Mouse (Mus musculus): ENCODE results near the gene Zc3h7a.

Gene Zc3h7a

DNA sequence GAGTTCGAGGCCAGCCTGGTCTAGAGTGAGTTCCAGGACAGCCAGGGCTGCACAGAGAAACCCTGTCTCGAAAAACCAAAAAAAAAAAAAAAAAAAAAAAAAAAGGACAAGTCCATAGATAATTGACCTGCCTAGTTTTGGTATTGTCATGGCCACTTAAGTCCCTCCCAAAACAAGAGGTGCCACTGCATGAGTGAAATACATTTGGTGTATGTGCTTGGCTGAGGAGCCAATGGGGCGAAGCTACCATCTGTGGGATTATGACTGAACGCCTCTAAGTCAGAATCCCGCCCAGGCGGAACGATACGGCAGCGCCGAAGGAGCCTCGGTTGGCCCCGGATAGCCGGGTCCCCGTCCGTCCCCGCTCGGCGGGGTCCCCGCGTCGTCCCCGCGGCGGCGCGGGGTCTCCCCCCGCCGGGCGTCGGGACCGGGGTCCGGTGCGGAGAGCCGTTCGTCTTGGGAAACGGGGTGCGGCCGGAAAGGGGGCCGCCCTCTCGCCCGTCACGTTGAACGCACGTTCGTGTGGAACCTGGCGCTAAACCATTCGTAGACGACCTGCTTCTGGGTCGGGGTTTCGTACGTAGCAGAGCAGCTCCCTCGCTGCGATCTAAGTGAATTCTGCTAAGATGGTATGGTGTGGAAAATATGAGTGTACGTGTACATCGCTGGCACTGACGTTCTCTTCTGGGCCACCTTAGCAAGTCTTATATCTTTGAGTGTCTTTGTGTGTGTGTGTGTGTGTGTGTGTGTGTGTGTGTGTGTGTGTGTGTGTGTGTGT lies 32.3 kb downstream of the Zc3h7a start:
- peak; percentile 50 for DNase-seq (ENCODE audit: low read depth, low spot score)

DNA sequence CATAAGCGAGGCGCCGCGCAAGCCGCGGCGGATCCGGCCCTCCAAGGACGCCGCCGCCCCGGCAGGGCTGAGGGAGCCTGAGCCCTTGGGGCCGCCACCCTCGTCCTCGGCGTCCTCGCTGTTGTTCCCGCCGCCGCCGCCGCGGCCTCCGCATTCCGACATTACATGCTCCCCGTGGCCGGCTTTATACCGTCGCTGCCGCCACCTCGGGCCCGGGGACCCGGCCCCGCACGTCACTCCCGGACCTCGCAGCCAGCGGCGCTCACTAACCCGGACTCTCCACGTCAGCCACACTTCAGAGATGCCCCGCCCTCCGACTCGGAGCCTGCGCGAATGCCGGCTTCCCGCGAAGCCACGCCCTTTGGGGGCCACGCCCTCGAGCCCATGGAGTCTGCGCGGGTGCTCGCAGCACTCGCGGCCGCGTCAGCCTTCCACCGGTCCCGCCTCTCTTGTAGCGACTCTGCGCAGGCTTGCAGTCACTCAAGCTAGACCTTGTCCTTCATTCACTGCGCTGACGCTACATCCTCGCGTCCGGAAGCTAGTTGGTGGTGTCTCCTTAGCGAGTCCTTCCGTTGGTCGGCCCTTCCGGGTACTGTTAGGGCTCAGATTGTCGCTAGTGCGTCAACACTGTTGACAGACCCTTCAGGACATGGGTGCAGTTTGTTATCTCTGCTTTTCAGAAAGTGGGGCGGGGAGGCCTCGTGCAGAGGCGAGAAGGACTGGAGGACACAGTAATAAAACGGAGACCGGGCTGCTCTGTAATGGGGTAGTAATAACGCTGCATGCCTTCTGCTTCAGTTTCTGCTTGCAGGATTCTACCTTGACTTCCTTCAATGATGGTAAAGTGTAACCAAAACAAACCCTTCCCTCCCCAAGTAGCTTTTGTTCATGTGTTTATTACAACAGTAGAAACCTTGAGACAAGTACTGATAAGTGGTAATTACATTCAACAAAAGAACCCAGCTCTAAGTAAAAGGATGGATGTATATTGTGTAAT lies 41.5 kb downstream of the Zc3h7a start, which contains the start of gene Txndc11:
Gene Txndc11 (minus strand): TSS at position 303 of the 997 bp plus-strand sequence.
- DNase-seq (ENCODE audit: low read depth, low spot score) = peak; percentile 99

DNA sequence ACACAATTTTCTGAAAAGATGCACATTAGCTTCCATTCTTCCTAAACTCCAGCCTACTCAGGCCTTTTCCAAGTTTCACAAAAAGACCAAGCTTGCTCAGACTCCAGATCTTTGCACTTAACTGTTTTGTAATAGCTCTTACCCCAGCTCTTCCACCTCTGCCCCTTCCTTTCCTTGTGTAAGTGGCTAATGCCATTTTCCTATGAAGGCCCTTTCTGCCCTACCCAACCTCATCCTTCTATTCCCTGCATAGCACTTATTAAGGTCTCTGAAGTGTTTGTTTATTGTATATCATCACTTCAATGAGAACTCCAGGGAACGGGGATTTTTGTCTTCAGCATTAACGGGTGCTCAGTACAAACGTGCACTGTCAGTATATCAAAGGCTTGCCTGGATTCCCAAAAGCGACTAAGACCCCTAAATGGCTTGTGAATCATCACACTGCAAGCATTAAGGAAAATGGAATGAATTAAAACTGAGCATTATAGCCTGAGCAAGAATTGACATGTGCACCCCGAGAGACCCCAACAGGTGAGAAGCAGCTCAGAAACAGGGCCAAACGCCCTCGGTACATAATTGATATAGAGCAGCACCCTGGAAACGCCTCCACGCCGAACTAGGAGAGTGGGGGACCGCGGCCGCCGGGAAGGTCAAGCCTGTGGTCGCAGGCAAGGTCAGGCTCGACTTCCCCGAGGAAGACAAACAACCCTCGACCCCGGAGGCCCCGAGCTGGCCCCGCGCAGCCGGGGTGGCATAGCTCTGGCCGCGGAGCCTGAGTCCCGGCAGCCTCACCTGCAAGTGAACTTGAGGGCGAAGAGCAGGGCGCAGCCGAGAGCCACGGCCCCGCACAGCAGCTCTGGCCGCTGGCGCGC lies 42.5 kb downstream of the Zc3h7a start:
- DNase-seq (ENCODE audit: low read depth, low spot score) = no peak

DNA sequence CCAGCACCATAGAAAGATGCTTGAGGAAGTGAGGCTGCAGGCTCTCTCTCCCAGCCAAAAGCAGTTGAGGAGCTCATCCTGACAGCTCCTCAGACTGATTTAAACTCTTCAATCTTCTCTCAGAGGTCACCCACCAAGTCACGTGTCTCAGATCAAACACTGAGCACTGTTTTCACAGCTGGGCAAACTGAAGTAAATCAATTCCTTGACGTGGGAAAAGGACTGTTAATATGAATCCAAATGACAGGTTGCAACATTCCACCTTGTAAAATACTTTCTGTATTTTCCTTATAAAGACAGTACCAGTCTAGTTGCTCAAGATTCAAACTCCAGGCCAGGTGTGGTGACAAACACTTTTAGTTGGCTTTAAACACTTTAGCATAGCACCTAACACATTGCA lies 43.4 kb downstream of the Zc3h7a start:
- DNase-seq (ENCODE audit: low read depth, low spot score) = no peak

DNA sequence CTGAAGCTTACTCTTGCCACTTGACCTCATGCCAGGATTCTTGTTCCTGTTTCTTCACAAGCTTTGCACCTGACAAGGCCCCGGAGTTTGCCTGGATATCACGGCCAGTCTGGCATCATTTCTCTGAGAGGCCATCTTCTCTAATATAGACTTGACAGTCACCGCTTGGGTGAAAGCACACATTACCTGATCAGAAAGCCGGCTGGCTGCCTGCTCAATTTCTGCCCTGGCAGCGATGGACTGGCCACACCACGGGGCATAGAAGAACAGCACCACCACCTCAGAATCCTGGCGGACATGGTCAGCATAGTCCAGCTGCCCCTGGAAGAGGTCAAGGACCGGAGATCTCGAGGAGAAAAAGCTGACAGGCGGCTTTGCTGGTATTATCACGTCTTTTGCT lies 47.9 kb downstream of the Zc3h7a start:
- DNase-seq (ENCODE audit: low read depth, low spot score) = no peak

DNA sequence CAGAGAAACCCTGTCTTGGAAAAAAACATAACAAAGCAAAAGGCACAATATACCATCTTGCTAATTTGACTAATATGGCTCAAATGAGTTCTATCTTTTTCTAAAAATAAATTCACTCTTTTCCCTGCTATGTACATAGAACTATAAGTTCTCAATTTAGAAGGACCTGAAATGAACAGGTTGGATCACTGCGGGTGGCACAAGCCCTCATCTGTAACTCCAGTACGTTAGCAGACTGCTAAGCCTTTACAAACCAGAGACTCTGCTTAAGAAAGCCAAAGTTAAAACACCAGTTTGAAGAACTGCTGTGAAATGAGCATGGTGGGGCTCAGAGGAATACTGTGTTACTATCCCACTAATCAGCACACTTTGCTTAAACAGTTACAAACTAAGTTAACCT lies 50.8 kb downstream of the Zc3h7a start:
- no peak for DNase-seq (ENCODE audit: low read depth, low spot score)

DNA sequence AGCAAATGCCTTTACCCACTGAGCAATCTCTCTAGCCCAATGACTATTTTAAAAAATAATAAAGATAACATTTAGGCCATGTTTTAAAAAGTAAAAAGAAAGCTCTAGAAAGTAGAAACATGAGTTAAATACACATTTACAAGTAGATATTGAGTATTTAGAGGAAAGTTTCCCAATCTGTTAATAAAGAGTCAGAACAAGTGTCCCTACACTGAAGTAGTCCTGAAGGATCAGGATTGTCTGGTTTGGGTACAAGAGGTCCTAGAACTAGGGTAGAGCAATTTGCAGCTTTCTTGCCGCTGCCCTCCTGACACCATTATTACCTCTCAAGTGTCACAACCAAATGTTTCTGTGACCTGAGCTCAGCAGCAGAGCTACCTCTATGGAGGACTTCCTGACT lies 52.1 kb downstream of the Zc3h7a start:
- no peak for DNase-seq (ENCODE audit: low read depth, low spot score)

DNA sequence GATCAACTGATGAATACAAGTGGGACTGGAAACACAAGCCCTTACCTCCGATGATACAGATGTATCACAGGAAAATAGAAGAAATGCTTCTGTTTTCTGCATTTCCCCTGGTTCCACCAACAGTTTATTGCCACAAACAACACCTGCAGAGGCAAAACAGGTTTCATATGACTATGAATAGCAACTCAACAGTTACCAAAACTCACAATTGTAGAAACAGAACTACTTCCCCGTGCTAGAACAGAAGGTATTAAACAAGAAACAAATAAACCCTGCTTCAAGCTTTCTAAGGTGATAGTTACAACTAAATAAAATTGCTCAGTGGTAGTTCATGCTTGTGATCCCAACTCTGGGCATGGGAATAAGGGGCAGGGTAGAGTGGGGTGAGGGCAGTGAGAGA lies 53.6 kb downstream of the Zc3h7a start:
- DNase-seq (ENCODE audit: low read depth, low spot score) = no peak

DNA sequence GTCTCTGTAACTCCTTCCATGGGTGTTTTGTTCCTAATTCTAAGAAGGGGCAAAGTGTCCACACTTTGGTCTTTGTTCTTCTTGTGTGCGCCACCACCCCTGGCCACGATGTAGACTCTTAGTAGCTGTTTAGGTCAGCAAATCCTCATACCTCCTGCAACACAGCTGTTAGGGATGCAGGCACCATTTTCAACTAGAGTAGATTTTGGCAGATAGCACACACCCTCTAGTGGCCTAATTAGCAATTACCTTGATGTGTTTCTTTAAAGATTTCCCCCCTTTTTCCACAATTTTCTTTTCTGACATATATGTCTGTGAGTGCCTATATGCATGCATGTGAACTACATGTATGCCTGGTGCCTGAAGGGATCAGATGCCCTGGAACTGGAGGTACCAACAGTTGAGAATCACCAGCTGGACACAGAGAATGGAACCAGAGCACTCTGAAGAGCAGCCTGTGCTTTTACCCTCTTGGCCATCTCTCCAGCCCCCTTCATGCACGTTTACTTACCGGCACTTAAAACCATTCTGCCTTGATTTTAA lies 66.9 kb downstream of the Zc3h7a start:
- peak; percentile 45 for DNase-seq (ENCODE audit: low read depth, low spot score)

DNA sequence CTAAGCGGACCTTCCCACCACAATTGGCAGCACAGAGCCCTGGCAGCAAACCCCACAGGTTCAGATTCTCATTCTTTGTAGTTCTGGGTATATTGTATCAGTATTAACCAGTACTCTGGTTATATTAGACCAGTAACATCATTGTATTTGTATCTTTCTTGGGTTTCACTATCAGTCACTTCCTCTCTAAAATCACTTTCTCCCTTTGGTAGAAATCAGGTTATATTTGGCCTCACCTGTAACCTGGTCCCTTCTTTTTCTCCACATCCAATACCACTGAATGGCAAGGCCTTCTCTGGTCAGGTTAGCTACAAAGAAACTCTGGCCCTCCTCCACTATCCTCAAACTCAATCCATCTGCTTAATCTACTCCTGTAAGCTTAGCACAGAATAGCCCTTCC lies 71.3 kb downstream of the Zc3h7a start:
- no peak for DNase-seq (ENCODE audit: low read depth, low spot score)

DNA sequence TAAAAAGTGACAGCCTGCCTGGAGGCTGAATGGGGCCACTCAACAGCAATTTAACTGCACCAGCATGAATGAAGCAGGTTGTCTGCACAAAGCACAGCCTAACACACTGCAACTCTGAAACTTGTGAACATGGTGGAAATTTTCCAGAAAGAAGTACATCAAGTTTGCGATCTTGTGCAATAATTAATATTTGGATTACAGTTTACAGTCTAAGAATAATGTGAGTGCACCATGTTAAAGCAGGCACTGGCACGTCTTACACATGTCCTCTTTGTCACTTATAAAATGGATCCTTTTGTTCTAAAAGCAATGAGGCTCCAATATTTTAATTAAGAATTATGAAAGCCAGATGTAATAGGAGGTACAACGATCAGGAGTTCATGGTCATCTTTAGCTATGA lies 78.9 kb downstream of the Zc3h7a start:
- no peak for DNase-seq (ENCODE audit: low read depth, low spot score)

DNA sequence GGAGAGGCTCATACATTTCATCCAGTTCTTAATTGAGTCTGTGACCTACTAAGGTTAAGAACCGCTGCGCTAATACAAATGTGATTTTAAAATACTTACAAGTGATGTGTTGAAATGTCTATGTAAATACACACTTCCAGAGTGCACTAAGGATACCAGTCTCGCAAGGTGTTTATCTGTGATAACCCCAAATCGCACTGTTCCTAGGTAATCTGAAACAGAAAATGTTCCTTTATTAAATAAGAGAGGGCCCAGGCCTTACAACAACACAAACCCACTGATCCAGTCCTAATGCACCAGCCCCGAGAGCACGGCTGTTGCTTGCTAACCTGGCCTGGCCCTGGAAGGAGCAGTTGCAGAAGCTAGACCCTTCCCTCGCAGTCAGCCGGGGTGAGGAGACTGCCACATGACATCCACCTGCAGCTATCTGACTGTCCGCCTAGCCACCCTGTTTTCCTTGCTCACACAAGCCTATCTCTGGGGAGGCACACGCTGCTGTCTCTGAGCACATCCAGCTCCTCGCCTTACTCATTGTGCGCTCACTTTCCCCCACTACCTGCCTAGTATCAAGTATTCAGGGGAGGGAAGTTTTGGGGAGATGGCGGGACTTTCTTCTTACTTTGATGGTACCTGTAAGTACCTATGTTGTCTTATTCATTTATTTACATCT lies 82.3 kb downstream of the Zc3h7a start:
- no peak for DNase-seq (ENCODE audit: low read depth, low spot score)

DNA sequence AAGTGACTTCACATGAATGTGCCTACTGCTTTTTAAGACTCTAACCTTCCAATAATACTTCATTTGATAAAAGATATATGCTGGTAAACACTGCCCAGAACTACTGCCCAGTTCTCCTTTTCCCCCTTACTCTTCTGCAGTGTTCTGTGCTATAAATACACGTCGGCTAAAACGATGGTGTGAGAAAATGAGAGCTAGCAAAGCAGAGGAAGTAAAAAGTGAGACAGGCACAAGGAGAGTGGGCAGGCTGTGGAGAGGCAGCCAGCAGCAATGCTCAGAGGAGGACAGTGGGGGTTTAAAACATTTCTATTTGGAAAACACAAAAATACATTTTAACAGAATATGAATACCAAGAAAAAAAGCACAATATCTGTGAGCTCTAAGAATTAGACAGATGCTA lies 83.7 kb downstream of the Zc3h7a start:
- DNase-seq (ENCODE audit: low read depth, low spot score) = no peak

DNA sequence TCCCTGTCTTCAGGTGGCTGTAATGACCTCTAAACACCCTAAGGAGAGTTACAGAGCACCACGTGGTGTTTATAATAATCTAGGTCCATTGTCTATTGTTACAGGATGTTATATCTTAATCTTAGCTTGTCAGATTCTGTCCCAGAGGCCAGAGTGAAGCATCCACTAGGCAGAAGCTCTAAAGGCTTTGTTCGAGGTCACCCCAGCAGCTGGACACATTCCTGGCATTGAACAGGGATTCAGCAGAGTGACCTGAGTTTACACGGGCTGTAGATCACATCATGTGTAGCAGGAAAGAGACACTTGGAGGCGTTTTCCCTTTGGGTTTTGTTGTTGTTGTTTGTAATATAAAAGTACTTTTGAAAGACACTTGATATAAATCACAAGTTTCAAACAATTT lies 84.1 kb downstream of the Zc3h7a start:
- no peak for DNase-seq (ENCODE audit: low read depth, low spot score)

DNA sequence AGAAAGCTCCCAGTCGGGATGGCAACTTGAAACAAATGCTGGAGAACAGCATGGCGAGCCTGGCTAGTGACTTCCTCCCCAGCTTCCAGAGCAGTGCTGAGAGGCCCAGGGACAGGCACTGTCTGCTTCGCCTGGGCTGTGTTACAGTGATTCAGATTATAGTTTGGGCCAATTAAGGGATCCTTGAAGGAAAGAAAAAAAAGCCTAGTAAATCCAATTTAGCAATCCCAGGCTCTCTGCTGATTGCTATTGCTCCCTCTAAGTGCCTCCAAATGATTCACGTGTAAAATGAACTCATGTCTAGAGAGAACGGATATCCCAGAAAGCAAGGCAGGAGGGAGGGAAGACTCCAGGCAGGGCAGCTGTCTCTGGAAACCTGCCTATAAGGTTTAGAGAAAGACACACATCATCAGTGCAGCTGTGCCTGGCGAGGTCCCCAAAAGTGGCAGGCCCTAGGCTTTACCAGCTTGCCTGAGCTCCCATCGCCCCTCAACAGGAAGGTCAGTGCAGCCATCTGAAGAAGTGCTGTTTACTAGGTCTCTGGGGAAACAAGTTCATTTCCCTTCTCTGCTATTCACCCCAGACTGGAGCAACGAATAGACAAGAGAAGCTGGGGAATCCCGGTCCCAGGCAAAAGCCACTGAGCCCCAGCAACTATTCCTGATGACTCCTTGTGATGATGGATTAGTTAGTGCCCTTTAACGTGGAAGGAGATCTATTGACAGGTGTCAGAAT lies 85.2 kb downstream of the Zc3h7a start:
- no peak for DNase-seq (ENCODE audit: low read depth, low spot score)

DNA sequence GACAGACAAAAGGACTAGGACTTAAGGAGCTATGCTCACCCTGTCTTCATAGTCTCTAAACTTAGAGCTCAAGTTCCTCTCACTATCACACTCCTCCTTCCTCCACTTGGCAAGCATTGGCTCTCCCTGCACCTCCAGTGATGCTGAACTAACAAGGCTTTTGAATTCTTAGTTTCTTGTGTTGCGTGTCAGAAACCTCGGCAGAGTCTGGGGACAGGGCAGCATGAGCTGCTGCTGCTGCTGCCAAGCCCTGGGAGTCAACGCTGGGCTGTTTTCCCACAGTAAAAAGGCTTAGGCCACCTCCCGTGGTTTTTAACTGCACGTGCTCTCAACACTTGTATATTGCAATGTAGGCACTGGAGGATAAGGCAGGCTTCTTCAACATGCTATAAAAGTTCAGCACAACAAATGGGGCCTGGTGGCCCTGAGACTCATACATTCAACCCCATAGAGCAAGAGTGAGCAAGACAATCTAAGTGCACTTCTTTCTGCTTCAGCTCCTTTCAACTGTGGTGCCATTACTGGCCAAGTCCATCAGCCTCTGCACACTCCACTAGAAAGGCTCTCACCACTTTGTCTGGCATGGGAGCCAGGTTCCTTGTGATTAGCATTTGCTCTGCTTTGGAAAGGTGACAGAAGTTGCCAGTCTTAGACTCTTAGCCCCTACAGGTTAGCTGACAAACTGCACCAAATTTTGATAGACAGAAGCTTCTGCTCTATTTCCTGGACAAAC lies 89.2 kb downstream of the Zc3h7a start:
- peak; percentile 20 for DNase-seq (ENCODE audit: low read depth, low spot score)
